Mouse (Mus musculus) MEL (cell line): ENCODE measurements around the gene Daglb. TPM values are rescaled to one million over a fixed set of nuclear protein-coding genes. Genes with fewer than 3 reads are reported as not detected.
A peak's percentile ranks its signal among the peaks of the same experiment; 100 is the strongest.

Experiments used
- DNase-seq: peaks from one replicate; pipeline ENCODE4 v3.0.0; 2011; ENCODE audit warnings: low read depth, low spot score
- H3K27ac ChIP-seq: 2 replicates; pipeline ENCODE4 v1.5.1; 2012; ENCODE audit warnings: low read depth, mild to moderate bottlenecking, control low read depth, low read length, moderate library complexity; ENCODE audit not compliant: control insufficient read depth
- H3K27me3 ChIP-seq, 2 experiments: fragments of 150-350 bp in 1 of 2; sonication (generic) in 1 of 2; 2 replicates each; pipeline ENCODE4 v1.6.1; 2012; ENCODE audit warnings: low read length in 2 of 2, mild to moderate bottlenecking in 2 of 2, improper control_type of control experiment in 1 of 2, moderate library complexity in 1 of 2; ENCODE audit not compliant: insufficient read depth in 2 of 2, control insufficient read depth in 1 of 2
- H3K36me3 ChIP-seq, 2 experiments: 2 replicates each; pipeline ENCODE4 v1.6.1; 2012 to 2014; ENCODE audit warnings: low read length in 2 of 2, improper control_type of control experiment in 1 of 2, inconsistent platforms in 1 of 2, mild to moderate bottlenecking in 1 of 2; ENCODE audit not compliant: insufficient read depth in 2 of 2, control insufficient read depth in 1 of 2
- H3K4me1 ChIP-seq, 2 experiments: fragments of 150-350 bp in 1 of 2; sonication (generic) in 1 of 2; 2 replicates each; pipeline ENCODE4 v1.6.1; 2012; ENCODE audit warnings: low read length in 2 of 2, improper control_type of control experiment in 1 of 2, mild to moderate bottlenecking in 1 of 2; ENCODE audit not compliant: insufficient read depth in 2 of 2, control insufficient read depth in 1 of 2
- H3K4me3 ChIP-seq, 2 experiments: fragments of 150-350 bp in 1 of 2; sonication (generic) in 1 of 2; 2 replicates each; pipeline ENCODE4 v1.5.1; 2012; ENCODE audit warnings: low read depth in 2 of 2, low read length in 2 of 2, mild to moderate bottlenecking in 2 of 2, moderate library complexity in 2 of 2, control low read depth in 1 of 2, improper control_type of control experiment in 1 of 2; ENCODE audit not compliant: control insufficient read depth in 1 of 2, insufficient read depth in 1 of 2
- H3K79me2 ChIP-seq: 2 replicates; pipeline ENCODE4 v1.6.1; 2012; ENCODE audit warnings: mild to moderate bottlenecking, low read length, moderate library complexity; ENCODE audit not compliant: control insufficient read depth, poor library complexity, insufficient read depth
- H3K9ac ChIP-seq: 2 replicates; pipeline ENCODE4 v1.6.1; 2012; ENCODE audit warnings: low read depth, mild to moderate bottlenecking, control low read depth, low read length, moderate library complexity; ENCODE audit not compliant: control insufficient read depth, poor library complexity, severe bottlenecking
- H3K9me3 ChIP-seq: fragments of 150-350 bp; sonication (generic); replicated peaks from 2 replicates; pipeline ENCODE4 v1.6.1; 2012; ENCODE audit warnings: mild to moderate bottlenecking, low read length, improper control_type of control experiment, moderate library complexity; ENCODE audit not compliant: insufficient read depth
- BHLHE40 ChIP-seq: IDR thresholded peaks from 2 replicates; pipeline ENCODE4 v1.6.1; 2012; ENCODE audit warnings: low read depth, mild to moderate bottlenecking, inconsistent platforms, low read length, improper control_type of control experiment, borderline replicate concordance
- CHD1 ChIP-seq: IDR thresholded peaks from 2 replicates; pipeline ENCODE4 v1.6.1; 2012; ENCODE audit warnings: low read depth, mild to moderate bottlenecking, inconsistent platforms, low read length, improper control_type of control experiment
- CHD2 ChIP-seq: IDR thresholded peaks from 2 replicates; pipeline ENCODE4 v1.6.1; 2011; ENCODE audit warnings: low read length, improper control_type of control experiment
- CTCF ChIP-seq, 3 experiments: IDR thresholded peaks in 2 of 3; conservative IDR thresholded peaks in 1 of 3; 2 replicates each; pipeline ENCODE4 v1.5.1; 2011 to 2012; ENCODE audit warnings: low read length in 3 of 3, low read depth in 2 of 3, mild to moderate bottlenecking in 2 of 3, improper control_type of control experiment in 1 of 3, inconsistent platforms in 1 of 3, mixed read lengths in 1 of 3, moderate library complexity in 1 of 3; ENCODE audit not compliant: control insufficient read depth in 1 of 3, insufficient read depth in 1 of 3, poor library complexity in 1 of 3, severe bottlenecking in 1 of 3
- GABPA ChIP-seq: IDR thresholded peaks from 2 replicates; pipeline ENCODE4 v1.6.1; 2012; ENCODE audit warnings: low read depth, mild to moderate bottlenecking, inconsistent platforms, low read length, improper control_type of control experiment, moderate library complexity
- GATA1 ChIP-seq: IDR thresholded peaks from 2 replicates; pipeline ENCODE4 v1.6.1; 2011; ENCODE audit warnings: low read depth, low read length, improper control_type of control experiment
- HCFC1 ChIP-seq: IDR thresholded peaks from 2 replicates; pipeline ENCODE4 v1.6.1; 2012; ENCODE audit warnings: low read depth, mild to moderate bottlenecking, inconsistent platforms, low read length, improper control_type of control experiment, moderate library complexity
- JUND ChIP-seq: IDR thresholded peaks from 2 replicates; pipeline ENCODE4 v1.6.1; 2011; ENCODE audit warnings: low read depth, mild to moderate bottlenecking, improper control_type of control experiment, low read length
- KAT2A ChIP-seq: conservative IDR thresholded peaks from 2 replicates; pipeline ENCODE4 v1.6.1; 2012; ENCODE audit warnings: low read depth, low read length, improper control_type of control experiment, inconsistent platforms
- MAZ ChIP-seq: IDR thresholded peaks from 2 replicates; pipeline ENCODE4 v1.6.1; 2012; ENCODE audit warnings: low read depth, mild to moderate bottlenecking, inconsistent platforms, low read length, improper control_type of control experiment
- MYB ChIP-seq: IDR thresholded peaks from 2 replicates; pipeline ENCODE4 v1.6.1; 2011; ENCODE audit warnings: mild to moderate bottlenecking, low read depth, low read length, improper control_type of control experiment
- MYC ChIP-seq: IDR thresholded peaks from 2 replicates; pipeline ENCODE4 v1.6.1; 2011; ENCODE audit warnings: low read depth, mild to moderate bottlenecking, low read length, improper control_type of control experiment, moderate library complexity
- NELFE ChIP-seq: IDR thresholded peaks from 2 replicates; pipeline ENCODE4 v1.6.1; 2011; ENCODE audit warnings: low read depth, low read length, improper control_type of control experiment
- POLR2AphosphoS2 ChIP-seq: IDR thresholded peaks from 2 replicates; pipeline ENCODE4 v1.6.1; 2011; ENCODE audit warnings: low read length, improper control_type of control experiment
- POLR2AphosphoS5 ChIP-seq: IDR thresholded peaks from 2 replicates; pipeline ENCODE4 v1.6.1; 2012; ENCODE audit warnings: low read depth, borderline replicate concordance, mild to moderate bottlenecking, inconsistent platforms, low read length, moderate library complexity, mixed read lengths
- SIN3A ChIP-seq: IDR thresholded peaks from 2 replicates; pipeline ENCODE4 v1.6.1; 2012; ENCODE audit warnings: low read length, improper control_type of control experiment, inconsistent platforms
- SMC3 ChIP-seq: IDR thresholded peaks from 2 replicates; pipeline ENCODE4 v1.6.1; 2011; ENCODE audit warnings: low read depth, low read length, improper control_type of control experiment
- TAL1 ChIP-seq: IDR thresholded peaks from 2 replicates; pipeline ENCODE4 v1.6.1; 2012; ENCODE audit warnings: mild to moderate bottlenecking, inconsistent platforms, low read length, moderate library complexity, mixed read lengths
- TBP ChIP-seq: IDR thresholded peaks from 2 replicates; pipeline ENCODE4 v1.8.0; 2011; ENCODE audit warnings: low read depth, low read length, improper control_type of control experiment
- UBTF ChIP-seq: IDR thresholded peaks from 2 replicates; pipeline ENCODE4 v1.6.1; 2012; ENCODE audit warnings: low read depth, mild to moderate bottlenecking, inconsistent platforms, low read length, improper control_type of control experiment, moderate library complexity, borderline replicate concordance; ENCODE audit not compliant: insufficient read depth
- USF2 ChIP-seq, 2 experiments: IDR thresholded peaks; 2 replicates each; pipeline ENCODE4 v1.6.1; 2011 to 2012; ENCODE audit warnings: improper control_type of control experiment in 2 of 2, low read length in 2 of 2, borderline replicate concordance in 1 of 2, inconsistent platforms in 1 of 2, low read depth in 1 of 2, mild to moderate bottlenecking in 1 of 2; ENCODE audit not compliant: insufficient read depth in 1 of 2
- ZNF384 ChIP-seq: IDR thresholded peaks from 2 replicates; pipeline ENCODE4 v1.6.1; 2012; ENCODE audit warnings: low read depth, mild to moderate bottlenecking, inconsistent platforms, low read length, improper control_type of control experiment
- polyA plus RNA-seq, 2 experiments: library from polyadenylated mRNA; stranded (reverse) in 1 of 2; unstranded in 1 of 2; fragments of >175 nt in 1 of 2; fragments of >200 nt in 1 of 2; gene quantifications; 2 replicates each; pipeline versions ENCODE4 v1.2.1 to v1.2.4; 2012; ENCODE audit warnings: low replicate concordance in 2 of 2, low read depth in 1 of 2; ENCODE audit not compliant: insufficient read length in 2 of 2, insufficient read depth in 1 of 2, missing spikeins in 1 of 2
- total RNA-seq: library from RNA; depleted of rRNA; stranded (reverse); fragments of 300-350 nt; gene quantifications from 2 replicates; pipeline ENCODE4 v1.2.3, GENCODE M21; 2012

The Daglb gene
- total and polyA plus RNA-seq, 3 experiments: 8.9 to 10.4 TPM; not detected in 1

GRCm38 (mm10) chr5:143509737-143510136 is 45.4 kb downstream of the Daglb start (continued):
- TF ChIP-seq BHLHE40 (peak; percentile 40; the same call in 1 of the 2 replicates), MYB (no peak), USF2 (IDR thresholded peaks at IDR 0.05; ENCODE audit: borderline replicate concordance in 1 of 2, insufficient read depth in 1 of 2, low read depth in 1 of 2, low read length in 2 of 2) (no peak), HCFC1 (no peak), JUND (no peak), POLR2AphosphoS5 (no peak), MYC (no peak), NELFE (no peak), MAZ (0 out of 2 replicates have a peak, but pooled peaks have one; percentile 10)

GRCm38 (mm10) chr5:143511577-143511976 is 47.2 kb downstream of the Daglb start:
- H3K9me3 ChIP-seq: no peaks in the 10 kb centered on the region
- no peak overlapping the region for H3K9ac ChIP-seq
- H3K4me3 ChIP-seq: no peak overlapping the region
- peaks cover 3 to 14% of the 10 kb centered on the region in 2 experiments for H3K4me1 ChIP-seq
- DNase-seq: no peak
- no peaks in the 10 kb centered on the region for H3K27me3 ChIP-seq
- H3K27ac ChIP-seq: no peak overlapping the region
- peaks cover 17 to 22% of the 10 kb centered on the region in 2 experiments for H3K36me3 ChIP-seq
- TF ChIP-seq GABPA (no peak), GATA1 (no peak), KAT2A (no peak), UBTF (no peak), ZNF384 (no peak), TBP (no peak), POLR2AphosphoS5 (no peak), POLR2AphosphoS2 (no peak), CHD2 (no peak), SIN3A (no peak), CTCF (IDR thresholded peaks at IDR 0.05 in 2 of 3, conservative IDR thresholded peaks at IDR 0.05 in 1 of 3; ENCODE audit: control insufficient read depth in 1 of 3, insufficient read depth in 1 of 3, low read depth in 2 of 3, low read length in 3 of 3, poor library complexity in 1 of 3, severe bottlenecking in 1 of 3) (no peak), TAL1 (no peak), SMC3 (no peak), MYB (no peak), CHD1 (no peak), HCFC1 (no peak)
- peaks cover 25% of the 10 kb centered on the region for H3K79me2 ChIP-seq
